Mouse (Mus musculus) B cell, adult 2 months (primary cell): ENCODE results near the gene Fras1.

Source experiments
- DNase-seq, 2 experiments: peaks; one replicate each; pipeline ENCODE4 v3.0.0; 2022

Gene Fras1

GRCm38 (mm10) chr5:96405139-96405842 is 31.5 kb downstream of the Fras1 start:
- no peak for DNase-seq

GRCm38 (mm10) chr5:96408291-96408690 is 34.5 kb downstream of the Fras1 start:
- DNase-seq: no peak

DNA sequence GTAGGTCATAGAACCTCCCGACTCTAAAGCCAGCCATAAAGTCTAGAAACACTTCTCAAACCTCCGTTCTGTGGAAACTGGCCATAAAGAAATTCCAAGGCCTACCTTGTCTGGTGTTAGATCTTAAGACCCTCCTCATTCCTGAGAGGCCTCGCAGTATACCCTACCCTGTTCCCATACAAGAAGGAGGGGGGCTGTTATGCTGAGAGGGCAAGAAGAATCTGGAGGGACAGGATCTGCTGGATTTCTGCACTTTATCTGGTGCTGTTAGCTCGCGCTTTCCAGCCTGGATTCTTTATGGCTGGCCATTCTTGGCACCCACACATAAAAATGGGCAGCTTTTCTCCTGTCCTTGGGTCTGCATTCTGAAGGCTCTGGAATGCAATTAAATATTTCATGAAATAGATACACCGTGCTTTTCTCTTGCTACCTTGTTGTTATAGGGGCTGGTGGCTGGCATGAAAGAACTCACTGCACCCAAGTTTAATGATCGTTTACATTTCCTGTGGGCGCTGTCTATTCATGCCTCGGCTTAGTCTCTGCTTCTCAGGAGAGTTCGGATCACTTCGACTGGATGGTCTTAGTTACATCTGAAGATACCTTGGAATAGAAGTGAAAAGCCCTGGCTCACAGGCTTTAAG is 39.1 kb downstream of the Fras1 start:
- DNase-seq: no peak

DNA sequence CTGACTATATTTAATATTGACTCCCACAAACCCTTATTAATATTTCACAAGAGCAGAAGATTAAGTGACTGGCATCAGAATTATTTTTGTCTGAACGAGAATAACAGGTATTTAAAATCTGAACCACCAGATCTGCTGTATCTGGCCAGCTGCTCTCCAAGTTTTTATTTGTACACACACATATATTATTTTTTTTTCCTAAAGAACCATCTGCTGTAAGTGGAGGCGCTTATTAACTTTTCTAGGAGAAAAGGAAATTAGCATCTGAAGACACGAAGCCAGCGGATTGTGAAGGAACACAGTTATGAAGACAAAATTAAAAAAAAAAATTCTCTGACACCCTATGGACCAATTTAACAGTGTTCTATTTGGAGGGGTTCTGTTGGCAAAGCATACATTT is 43.4 kb downstream of the Fras1 start:
- no peak for DNase-seq

DNA sequence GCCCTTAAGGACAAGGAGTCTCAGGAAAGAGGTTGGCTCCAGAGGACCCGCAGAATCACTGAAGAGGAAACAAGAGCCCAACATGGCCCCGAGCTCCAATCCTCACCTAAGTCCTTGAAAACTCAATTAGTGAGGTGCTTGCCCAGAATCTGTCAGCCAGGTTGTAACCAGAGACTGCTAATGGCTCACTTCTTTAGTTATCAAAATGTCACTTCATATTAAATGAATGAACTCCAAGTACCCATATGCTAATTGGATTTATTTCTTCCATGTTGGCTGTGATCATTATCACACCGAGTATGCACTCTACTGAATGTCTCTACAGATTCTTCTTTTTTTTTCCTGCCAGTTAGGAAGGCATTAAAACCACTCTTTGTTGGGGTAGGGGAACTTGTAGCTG is 47.8 kb downstream of the Fras1 start:
- no peak for DNase-seq

DNA sequence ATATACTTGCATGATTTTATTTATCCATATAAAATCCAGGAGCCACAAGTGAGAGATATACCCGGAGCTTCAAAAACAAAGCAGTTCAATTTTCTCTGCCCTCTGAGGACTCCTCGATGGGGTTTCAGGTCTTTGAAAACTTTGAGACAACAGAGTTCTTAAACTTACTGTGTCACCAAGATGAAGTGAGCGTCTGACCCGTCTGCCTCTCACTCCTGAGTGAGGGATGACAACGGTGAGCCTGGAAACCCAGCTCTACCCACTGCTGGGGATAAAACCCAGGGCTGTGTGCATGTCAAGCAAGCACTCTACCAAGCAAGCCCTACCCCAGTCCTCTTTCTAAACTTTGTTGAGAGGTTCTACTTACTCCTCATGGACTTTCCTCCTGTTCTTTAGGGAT is 49.0 kb downstream of the Fras1 start:
- no peak for DNase-seq

GRCm38 (mm10) chr5:96425391-96425790 is 51.6 kb downstream of the Fras1 start:
- no peak for DNase-seq

DNA sequence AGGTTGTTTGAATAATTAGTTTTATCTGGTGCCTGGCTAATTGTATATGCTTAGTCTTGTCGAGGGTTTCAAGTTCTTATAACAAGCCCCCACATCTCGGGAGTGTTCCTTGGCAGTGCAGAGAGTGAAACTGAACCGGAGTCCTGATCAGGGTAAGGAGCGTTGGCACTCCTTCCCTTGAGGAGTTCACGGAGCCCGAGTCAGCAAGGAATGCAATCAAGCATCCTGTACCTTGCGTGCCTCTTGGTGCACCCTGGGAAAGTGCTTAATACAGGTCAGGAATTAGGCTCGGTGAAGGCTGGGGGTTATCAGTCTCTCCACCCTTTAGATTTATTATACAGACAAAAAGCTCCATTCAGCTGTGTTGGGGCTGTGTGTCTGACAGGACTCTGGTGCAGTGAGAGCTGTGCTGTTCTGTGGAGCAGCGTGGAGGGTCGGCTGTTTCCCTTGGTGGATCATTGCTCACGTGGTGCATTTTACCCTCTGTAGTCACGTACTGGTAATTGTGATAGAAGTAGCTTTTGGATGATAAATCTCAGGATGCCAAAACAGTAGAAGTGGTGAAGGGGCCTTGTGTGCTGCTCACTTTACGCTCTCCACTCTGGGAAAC is 55.9 kb downstream of the Fras1 start:
- no peak for DNase-seq

DNA sequence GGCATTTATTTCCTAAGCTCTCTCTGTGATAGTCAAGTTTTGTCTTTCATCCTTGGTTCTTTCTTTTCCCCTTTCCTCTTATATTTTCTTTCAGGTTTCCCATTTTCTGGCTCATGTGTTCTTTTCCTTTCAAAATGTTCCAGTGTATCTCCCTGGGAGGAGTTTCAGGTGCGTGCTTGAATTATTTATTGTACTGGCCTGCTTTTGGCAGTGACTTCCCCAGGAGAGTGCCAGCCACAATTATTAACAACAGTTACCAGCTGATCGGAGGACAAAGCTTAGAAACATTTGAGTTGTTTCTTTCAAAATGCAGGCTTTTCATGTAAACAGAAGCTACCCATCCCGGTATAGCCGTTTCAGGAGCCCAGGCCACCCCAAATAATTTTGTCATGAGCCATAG is 64.1 kb downstream of the Fras1 start:
- DNase-seq: no peak

- DNase-seq: no peak
Observed at GRCm38 (mm10) chr5:96439811-96440210, 66.1 kb downstream of the Fras1 start.

DNA sequence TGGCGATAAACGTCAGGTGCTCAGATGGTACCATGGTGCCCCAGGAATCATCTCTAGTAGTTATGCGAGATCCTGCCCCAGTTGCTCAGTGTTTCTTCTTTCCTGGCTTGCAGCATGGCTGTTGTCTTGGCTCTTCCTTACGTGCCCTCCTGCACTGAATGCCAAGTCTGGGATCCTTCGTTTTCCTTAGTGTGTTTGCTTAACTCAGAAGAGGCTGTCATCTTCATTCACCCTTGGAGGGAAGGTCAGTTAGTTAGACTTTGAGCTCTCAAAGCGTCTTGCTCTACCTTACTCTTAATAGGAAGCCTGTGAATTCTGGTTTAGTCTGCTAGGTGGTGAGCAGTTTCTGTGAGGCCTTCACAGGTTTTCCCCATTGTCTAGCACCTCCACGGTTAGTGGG is 73.7 kb downstream of the Fras1 start:
- no peak for DNase-seq

DNA sequence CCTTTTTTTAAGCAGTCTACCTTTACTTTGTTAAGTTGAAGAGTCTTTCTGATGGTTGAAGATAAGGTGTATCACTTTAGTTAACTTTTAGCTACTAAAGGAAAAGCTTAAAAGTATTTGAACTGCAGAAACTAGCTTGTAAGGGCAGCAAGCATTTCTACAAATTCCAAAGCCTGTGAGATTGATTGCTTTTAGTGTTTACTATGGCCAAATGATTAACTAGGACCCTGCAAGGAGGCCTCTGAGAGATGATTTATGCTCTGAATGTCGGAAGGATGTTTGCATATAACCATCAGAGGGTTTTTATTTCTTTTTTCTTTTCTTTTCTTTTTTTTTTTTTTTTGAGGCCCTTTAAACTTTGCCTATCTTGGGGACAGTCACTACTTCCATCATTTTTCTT is 78.3 kb downstream of the Fras1 start:
- no peak for DNase-seq

DNA sequence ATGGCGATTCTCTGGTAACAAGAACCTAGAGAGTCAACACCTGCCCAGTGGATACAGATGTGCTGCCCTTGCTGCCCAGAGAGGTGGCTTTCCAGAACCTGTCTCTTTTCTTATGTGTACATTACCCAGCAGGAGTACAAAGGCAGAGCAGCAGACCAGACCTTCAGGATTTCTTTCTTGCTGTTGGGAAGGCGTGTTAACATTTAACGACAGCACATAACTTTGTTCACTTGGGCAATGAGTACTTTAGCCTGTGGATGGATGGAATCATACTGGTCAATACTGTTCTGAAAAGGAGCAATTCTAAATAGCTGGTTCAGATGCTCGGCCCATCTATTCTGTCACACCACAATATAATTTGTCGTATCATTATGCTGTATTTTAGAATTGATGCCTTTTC is 79.6 kb downstream of the Fras1 start:
- no peak for DNase-seq

- DNase-seq: no peak
Observed at GRCm38 (mm10) chr5:96454422-96454821, 80.7 kb downstream of the Fras1 start.

DNA sequence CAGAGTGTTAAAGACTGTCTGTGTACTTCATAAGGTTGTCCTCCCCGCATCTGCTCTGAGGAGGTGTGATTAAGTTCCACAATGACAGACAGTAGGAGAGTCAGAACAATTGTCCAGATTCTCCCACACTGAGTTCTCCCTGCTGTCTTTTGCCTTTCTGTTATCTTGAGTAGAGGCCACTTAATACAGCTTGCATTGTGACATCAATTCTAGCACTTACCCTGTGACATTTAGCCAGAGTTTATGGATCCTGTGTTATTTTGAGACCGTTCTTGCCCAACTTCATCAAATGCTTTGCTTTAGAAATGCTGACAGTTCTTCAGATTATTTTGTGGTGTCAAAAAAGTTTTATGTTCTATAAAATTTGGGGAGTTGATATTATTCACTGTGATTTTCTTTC is 81.5 kb downstream of the Fras1 start:
- no peak for DNase-seq

DNA sequence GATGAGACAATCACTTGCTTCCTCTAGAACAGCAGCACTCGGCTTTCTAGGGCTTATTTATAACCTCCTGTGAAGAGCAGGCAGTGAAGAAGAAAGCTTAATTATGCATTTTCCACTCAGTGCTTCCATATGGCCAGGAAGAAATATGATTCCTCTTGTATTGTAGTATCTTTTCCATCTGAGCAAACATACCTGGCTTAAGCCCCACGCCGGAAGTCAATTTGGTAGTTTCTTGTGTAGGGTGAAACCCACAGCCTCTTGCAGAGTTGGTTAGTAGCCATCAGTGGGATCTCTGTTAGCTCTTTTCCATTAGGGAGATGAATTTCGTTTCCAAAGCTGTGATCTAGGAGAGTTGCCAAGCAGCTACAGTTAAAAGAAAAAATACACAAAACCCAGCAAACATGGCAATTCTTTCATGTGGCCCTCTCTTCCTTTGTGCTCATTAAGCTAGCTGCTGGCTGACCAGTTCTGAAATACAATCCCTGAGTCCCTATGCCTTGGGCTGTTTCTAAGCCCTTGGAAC is 83.7 kb downstream of the Fras1 start:
- DNase-seq: no peak

GRCm38 (mm10) chr5:96459605-96460004 is 85.8 kb downstream of the Fras1 start:
- DNase-seq: no peak

DNA sequence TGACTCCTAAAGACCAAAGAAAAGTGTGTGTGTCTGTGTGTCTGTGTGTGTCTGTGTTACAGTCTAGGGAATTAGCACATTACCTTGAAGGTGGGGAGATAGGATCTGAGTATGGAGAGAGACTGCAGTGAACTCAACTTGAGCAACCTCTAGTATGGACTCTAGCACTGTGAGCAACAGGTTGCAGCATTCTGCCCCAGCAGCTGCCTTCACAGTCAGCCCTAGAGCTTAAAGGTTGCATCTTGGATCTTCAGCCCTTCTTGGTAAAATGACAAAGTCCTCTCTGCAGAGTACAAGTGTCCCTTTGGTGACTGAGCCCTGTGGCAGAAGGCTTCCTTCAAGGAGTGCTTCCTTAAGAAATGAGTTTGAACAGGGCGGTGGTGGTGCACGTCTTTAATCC is 88.4 kb downstream of the Fras1 start:
- no peak for DNase-seq

GRCm38 (mm10) chr5:96466461-96466860 is 92.7 kb downstream of the Fras1 start:
- no peak for DNase-seq

- DNase-seq: no peak
Observed at GRCm38 (mm10) chr5:96471995-96472394, 98.2 kb downstream of the Fras1 start.

DNA sequence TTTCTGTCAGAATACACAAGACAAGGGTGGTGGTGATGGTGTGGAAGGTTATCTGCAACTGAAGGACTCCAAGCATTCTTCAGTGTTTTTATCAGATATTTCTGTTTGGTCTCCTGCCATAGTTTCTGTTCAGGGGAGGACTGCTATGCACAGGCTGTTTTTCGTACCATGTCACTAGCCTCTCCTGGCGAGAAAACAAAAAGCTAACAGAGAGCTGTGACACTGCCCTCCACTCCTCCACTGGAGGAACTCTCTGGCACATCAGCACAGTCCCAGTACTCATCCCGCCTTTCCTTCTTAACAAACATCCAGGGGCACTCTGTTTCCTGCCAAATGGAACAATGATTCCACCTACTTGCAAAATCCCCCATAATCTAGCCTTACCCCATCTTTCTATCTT is 101.7 kb downstream of the Fras1 start:
- DNase-seq: no peak

- DNase-seq: no peak
Observed at GRCm38 (mm10) chr5:96479003-96479402, 105.2 kb downstream of the Fras1 start.

- no peak for DNase-seq
Observed at GRCm38 (mm10) chr5:96481159-96481558, 107.4 kb downstream of the Fras1 start.

DNA sequence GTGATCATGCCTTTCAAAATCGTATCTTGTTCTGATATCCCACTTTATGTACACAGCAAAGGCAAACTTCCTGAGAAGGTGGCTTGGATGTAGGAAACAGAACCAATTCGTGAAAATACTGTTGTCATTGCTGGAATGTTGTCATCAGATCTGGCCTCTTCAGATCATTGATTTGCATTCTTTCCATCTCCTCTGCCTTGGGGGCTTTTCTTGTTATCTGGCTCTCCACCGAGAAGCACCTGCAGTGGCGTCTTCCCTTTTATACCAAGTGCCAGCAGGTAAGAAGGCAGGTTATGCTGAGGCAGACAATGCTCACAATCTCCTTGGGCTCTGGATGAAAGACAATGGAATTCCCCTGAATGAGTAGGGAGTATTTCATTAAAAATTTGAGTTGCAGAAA is 108.3 kb downstream of the Fras1 start:
- DNase-seq: no peak
